Mouse (Mus musculus) liver, embryonic 12.5 days (tissue): ENCODE measurements around the gene 4930469K13Rik. TPM values are rescaled to one million over a fixed set of nuclear protein-coding genes. Genes with fewer than 3 reads are reported as not detected.

Experiments
- ATAC-seq: fragments of 200-750 bp; cut with Nextera tagmentation; 2 replicates; pipeline ENCODE4 v1.8.0; 2017; ENCODE audit warnings: moderate number of reproducible peaks, mild to moderate bottlenecking, moderate library complexity
- H3K27ac ChIP-seq: fragments of 300-500 bp; sonication (generic); 2 replicates; pipeline ENCODE4 v1.5.1; 2016; ENCODE audit warnings: mild to moderate bottlenecking
- H3K27me3 ChIP-seq: fragments of 300-500 bp; sonication (generic); replicated peaks from 2 replicates; pipeline ENCODE4 v1.6.1; 2016; ENCODE audit warnings: mild to moderate bottlenecking, moderate library complexity
- H3K36me3 ChIP-seq: fragments of 300-500 bp; sonication (generic); 2 replicates; pipeline ENCODE4 v1.6.1; 2016; ENCODE audit warnings: mild to moderate bottlenecking, moderate library complexity
- H3K4me1 ChIP-seq: fragments of 300-500 bp; sonication (generic); 2 replicates; pipeline ENCODE4 v1.6.1; 2016
- H3K4me2 ChIP-seq: fragments of 300-500 bp; sonication (generic); 2 replicates; pipeline ENCODE4 v1.6.1; 2016; ENCODE audit warnings: mild to moderate bottlenecking, moderate library complexity
- H3K4me3 ChIP-seq: fragments of 300-500 bp; sonication (generic); 2 replicates; pipeline ENCODE4 v1.5.1; 2016; ENCODE audit warnings: mild to moderate bottlenecking, moderate library complexity
- H3K9ac ChIP-seq: fragments of 300-500 bp; sonication (generic); 2 replicates; pipeline ENCODE4 v1.6.1; 2016; ENCODE audit warnings: mild to moderate bottlenecking, moderate library complexity
- H3K9me3 ChIP-seq: fragments of 300-500 bp; sonication (generic); replicated peaks from 2 replicates; pipeline ENCODE4 v1.6.1; 2016; ENCODE audit warnings: mild to moderate bottlenecking, moderate library complexity
- WGBS: fragments of 180-500 bp; shearing (Covaris S2); methylation state at CpG from one replicate; pipeline ENCODE4 v1.1.7; 2016; ENCODE audit not compliant: insufficient replicate concordance; 5-methylcytosine and 5-hydroxymethylcytosine counted together
- polyA plus RNA-seq: library from polyadenylated mRNA; unstranded; fragments of >200 nt; fragmentation: Nextera tagmentation; extraction: Ambion mirVana; gene quantifications from 2 replicates; pipeline ENCODE4 v1.2.1, GENCODE M21; 2016

The 4930469K13Rik gene
- polyA plus RNA-seq, 1 experiment from 2014 or later, result not detected

DNA sequence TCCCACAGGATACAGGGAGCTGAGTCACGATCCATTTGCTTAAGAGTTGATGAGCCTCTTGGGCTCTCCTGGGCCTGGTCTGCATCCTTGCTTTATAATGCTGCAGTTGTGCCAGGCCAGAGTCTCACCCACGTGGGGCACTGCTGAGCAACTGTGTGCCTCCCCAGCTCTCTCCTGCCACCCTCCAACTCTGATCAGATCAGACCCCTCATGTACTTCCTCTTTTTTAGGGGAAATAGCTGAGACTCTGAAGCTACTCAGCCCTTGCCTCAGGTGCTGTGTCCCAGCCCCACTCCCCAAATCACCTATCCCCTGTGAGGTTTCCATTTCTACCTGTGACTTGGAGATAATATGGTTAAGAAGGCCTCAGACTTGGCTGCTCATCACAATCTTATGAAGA, 133.0 kb downstream of the 4930469K13Rik start:
- H3K27ac ChIP-seq, result no peak overlapping the region
- no peak overlapping the region for H3K4me2 ChIP-seq
- 20% methylated on average over 2 of the region's 2 CpGs for WGBS

DNA sequence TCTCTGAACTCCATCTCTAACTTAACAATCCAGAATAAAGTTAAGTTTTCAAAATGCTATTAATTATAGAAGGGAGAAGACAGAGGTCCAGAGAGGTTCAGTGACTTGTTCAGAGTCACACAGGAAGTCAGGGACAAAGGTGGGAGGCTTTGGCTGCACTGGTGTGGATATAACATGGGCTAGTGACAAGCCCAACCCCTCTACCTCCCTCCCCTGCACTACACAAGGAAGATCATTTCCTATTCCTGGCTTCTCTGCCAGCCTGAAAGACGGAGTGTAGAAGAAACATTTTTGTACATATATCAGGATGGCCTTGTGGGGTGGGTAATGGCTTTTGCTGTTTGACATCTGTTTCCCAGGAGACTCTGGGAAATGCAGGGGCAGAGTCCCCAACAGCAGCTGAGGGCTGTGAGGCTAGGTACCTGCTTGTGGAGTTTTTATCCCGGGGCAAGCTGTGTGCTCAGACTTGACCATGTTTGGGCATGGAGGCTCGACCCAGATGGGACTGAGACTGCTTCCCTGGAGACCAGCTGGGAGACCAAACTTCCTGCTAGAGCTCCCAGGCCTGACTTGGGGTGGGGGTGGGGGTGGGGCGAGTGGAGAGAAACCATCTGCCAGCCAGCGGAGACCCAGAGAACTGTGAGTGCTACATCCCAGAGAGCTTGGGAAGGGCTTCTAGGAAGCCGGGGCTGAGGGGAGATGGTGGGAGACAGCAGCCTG, 135.5 kb downstream of the 4930469K13Rik start, which contains the start of gene Kcnmb1:
Gene Kcnmb1 (plus strand): TSS at position 326 of the 720 bp plus-strand sequence.
- 0 out of 2 replicates have a peak, but pooled peaks cover 1% of the 10 kb centered on the region for H3K4me1 ChIP-seq
- H3K9ac ChIP-seq, result no peak within 1 kb of the TSS
- H3K4me2 ChIP-seq, result no peak within 1 kb of the TSS
- no peaks in the 10 kb centered on the region for H3K9me3 ChIP-seq
- no peak within 1 kb of the TSS for H3K27ac ChIP-seq
- ATAC-seq, result no peak
- H3K36me3 ChIP-seq, result no peaks in the 10 kb centered on the region
- H3K27me3 ChIP-seq, result no peaks in the 10 kb centered on the region
- no peak within 1 kb of the TSS for H3K4me3 ChIP-seq
- WGBS, result 23% methylated on average over 6 of the region's 6 CpGs

More for the DNA sequence above, 133.0 kb downstream of the 4930469K13Rik start:
- ATAC-seq, result no peak
- no peak overlapping the region for H3K4me3 ChIP-seq
- no peaks in the 10 kb centered on the region for H3K27me3 ChIP-seq
- H3K4me1 ChIP-seq, result 0 out of 2 replicates have a peak, but pooled peaks cover 6% of the 10 kb centered on the region
- no peaks in the 10 kb centered on the region for H3K9me3 ChIP-seq
- H3K9ac ChIP-seq, result no peak overlapping the region
- H3K36me3 ChIP-seq, result no peaks in the 10 kb centered on the region

DNA sequence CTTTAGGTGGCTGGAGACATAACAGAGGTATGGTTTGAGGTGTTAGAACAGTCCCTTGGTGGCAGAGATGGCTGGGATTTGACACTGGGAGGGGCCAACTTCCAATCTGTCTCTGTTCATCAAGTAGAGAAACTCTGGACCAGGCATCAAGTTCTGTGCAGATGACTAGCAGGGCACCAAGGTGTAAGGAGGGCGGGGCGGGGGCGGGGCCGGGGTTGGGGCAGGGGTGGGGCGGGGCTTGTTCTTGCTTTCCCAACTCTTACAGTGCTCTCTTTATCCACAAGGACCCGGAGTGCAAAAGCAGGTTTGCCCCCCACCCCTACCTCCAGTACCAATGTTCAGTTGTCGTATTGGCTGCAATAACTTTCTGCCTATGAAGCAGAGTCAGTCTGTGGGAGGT, 136.2 kb downstream of the 4930469K13Rik start:
- H3K9me3 ChIP-seq, result no peaks in the 10 kb centered on the region
- H3K27me3 ChIP-seq, result no peaks in the 10 kb centered on the region
- ATAC-seq, result no peak
- 28% methylated on average over 7 of the region's 7 CpGs for WGBS
- H3K9ac ChIP-seq, result no peak overlapping the region
- H3K4me3 ChIP-seq, result no peak overlapping the region
- no peak overlapping the region for H3K27ac ChIP-seq
- H3K36me3 ChIP-seq, result no peaks in the 10 kb centered on the region
- no peak overlapping the region for H3K4me2 ChIP-seq
- H3K4me1 ChIP-seq, result no peaks in the 10 kb centered on the region

DNA sequence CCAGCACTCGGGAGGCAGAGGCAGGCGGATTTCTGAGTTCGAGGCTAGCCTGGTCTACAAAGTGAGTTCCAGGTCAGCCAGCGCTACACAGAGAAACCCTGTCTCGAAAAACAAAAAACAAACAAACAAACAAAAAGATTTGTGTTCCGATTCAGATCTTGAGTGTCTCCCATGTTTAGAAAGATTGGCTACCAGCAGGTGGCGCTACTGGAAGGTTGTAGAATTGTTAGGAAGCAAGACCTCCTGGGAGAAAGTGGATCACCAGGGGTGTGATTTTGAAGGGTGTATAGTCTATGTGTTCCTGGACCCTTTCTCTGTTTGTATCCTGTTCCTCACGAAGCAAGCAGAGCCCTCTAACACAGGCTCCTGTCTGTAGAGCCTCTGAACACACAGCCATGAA, 139.6 kb downstream of the 4930469K13Rik start:
- Histone ChIP-seq H3K9me3 (no peaks in the 10 kb centered on the region), H3K27ac (no peak overlapping the region), H3K4me3 (no peak overlapping the region), H3K4me2 (no peak overlapping the region), H3K36me3 (no peaks in the 10 kb centered on the region), H3K27me3 (peaks cover 14% of the 10 kb centered on the region), H3K4me1 (no peaks in the 10 kb centered on the region), H3K9ac (no peak overlapping the region)
- WGBS, result 50% methylated on average over 8 of the region's 8 CpGs
- ATAC-seq, result no peak

DNA sequence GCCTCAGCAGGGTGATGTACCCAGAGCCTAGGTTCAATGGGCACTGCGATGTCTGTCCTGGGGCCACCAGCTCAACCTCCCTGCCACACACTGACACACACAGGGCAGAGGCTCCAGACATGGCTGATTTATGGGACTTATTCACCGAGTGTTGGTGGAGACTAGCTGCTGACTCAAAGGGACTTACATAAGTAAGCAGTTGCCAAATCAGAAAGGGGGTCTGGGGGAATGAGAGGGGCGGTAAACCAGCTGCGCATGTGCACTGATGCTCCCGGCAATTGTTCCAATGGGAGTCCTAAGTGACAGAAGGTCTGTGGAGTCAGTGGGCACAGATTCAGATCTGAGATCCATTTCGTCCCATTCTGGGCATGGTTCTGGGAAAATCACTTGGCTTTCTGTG, 140.8 kb downstream of the 4930469K13Rik start:
- H3K9ac ChIP-seq, result no peak overlapping the region

DNA sequence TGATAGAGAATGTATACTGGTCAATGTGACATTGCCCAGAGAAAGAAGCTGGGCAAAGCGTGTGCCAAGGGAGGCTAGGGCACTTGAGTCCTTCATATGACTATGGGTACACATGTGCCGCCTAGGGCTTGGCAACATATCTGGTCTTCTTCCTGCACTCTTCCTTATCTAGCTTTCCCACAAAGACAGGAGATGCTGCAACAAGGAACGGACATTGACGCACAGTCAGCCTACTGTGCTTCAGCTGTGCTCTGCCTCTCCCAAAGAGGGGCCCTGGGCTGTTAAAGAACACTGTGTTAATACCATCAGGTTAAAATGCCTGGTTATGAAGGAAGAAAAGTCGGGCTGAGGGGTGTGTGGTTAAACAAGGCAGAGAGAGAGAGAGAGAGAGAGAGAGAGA, 141.7 kb downstream of the 4930469K13Rik start:
- H3K9me3 ChIP-seq, result no peaks in the 10 kb centered on the region
- no peak overlapping the region for H3K4me3 ChIP-seq
- no peak for ATAC-seq
- H3K4me1 ChIP-seq, result no peaks in the 10 kb centered on the region
- H3K27ac ChIP-seq, result no peak overlapping the region
- WGBS, result 42% methylated on average over 5 of the region's 5 CpGs
- no peak overlapping the region for H3K9ac ChIP-seq
- H3K36me3 ChIP-seq, result no peaks in the 10 kb centered on the region
- no peak overlapping the region for H3K4me2 ChIP-seq
- H3K27me3 ChIP-seq, result peaks cover 14% of the 10 kb centered on the region

More for the DNA sequence above, 140.8 kb downstream of the 4930469K13Rik start:
- Histone ChIP-seq H3K27ac (no peak overlapping the region), H3K4me1 (no peaks in the 10 kb centered on the region), H3K36me3 (no peaks in the 10 kb centered on the region), H3K4me3 (no peak overlapping the region), H3K27me3 (peaks cover 14% of the 10 kb centered on the region), H3K4me2 (no peak overlapping the region), H3K9me3 (no peaks in the 10 kb centered on the region)
- no peak for ATAC-seq
- 73% methylated on average over 6 of the region's 6 CpGs for WGBS

DNA sequence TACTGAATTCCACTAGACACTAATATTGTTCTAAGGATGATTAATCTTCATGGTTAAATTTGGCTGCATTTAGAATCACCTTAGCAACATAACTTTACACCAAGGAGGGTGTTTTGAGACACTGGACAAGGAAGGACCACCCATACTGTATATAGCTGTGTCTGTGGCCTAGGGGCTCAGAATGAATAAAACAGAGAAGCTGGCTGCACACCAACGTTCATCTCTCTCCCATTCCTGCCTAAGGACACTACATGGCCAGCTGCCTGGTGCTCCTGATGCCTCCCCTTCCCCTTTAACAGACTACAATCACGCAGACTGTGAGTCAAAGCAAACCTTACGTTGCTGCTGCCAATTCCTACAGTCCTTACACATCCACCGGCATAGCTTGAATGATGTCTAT, 142.4 kb downstream of the 4930469K13Rik start:
- Histone ChIP-seq H3K9ac (no peak overlapping the region), H3K27me3 (peaks cover 14% of the 10 kb centered on the region), H3K4me2 (no peak overlapping the region), H3K4me1 (no peaks in the 10 kb centered on the region), H3K9me3 (no peaks in the 10 kb centered on the region), H3K27ac (no peak overlapping the region), H3K36me3 (no peaks in the 10 kb centered on the region), H3K4me3 (no peak overlapping the region)
- ATAC-seq, result no peak
- WGBS, result 62% methylated on average over 4 of the region's 4 CpGs

DNA sequence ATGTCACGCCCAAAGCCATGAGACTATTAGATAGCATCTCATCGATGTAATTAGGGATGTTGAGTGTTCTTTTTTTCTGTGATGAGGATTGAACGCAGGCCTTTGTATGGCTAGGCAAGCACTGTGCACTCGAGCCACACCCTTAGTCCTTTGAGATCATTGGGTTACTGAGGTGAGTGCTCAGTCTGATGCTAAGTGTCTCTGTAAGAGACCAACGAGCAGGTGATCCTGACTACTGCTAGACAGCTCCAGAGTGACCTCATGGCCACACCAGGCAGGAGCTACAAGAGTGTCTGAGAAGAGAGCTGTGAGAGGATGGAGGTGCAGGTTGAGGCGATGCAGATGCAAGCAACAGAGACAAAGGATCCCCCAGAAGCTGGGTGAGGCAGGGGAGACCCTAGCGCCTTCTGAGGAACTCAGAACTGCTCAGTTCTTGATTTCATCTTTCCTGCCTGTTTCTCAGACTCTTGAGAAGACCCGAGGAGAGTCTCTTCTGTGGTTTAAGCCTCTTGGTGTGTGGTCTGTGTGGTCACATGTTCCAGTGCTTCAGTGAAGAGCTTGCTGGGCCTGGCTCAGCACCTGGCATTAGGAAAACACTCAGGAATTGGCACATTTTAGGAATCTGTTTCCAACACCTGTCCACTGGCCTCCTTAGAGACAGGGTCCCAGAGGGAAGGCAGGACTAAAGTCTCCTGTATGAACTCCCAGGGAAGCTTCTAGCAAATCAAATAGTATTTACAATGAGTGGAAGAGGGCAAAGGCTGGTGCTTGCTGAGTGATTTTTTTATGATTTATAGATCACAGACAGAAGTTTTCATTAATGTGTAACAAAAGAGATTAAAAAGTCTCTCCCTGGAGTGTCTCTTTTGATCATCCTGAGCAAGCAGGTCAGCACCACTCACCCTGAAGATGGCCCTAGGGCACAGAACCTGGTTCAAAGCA, 146.4 kb downstream of the 4930469K13Rik start:
- no peak overlapping the region for H3K4me3 ChIP-seq
- no peaks in the 10 kb centered on the region for H3K36me3 ChIP-seq
- H3K9ac ChIP-seq, result no peak overlapping the region
- peaks cover 14% of the 10 kb centered on the region for H3K27me3 ChIP-seq
- no peak overlapping the region for H3K27ac ChIP-seq
- ATAC-seq, result no peak
- whole genome bisulfite sequencing, result 55% methylated on average over 8 of the region's 8 CpGs
- H3K9me3 ChIP-seq, result no peaks in the 10 kb centered on the region
- no peaks in the 10 kb centered on the region for H3K4me1 ChIP-seq
- H3K4me2 ChIP-seq, result no peak overlapping the region

DNA sequence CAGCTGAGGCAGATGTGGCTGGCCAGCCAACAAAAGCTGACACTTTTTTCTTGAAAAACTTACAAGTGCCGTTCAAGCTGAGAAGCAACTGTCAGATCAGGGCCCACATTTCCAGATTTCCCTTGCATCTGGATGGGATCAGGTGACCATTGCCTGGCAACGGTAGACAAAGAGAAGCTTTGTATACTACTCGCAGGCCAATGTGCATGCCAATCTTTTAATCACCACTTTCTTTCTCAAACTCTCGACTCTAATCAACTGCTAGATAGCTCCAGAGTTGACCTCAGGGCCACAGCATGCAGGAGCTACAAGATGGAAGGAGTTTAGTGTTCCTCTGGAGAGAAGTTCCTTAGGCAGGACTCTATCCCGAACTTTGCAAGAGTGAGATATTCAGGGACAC, 147.2 kb downstream of the 4930469K13Rik start:
- WGBS, result 67% methylated on average over 5 of the region's 5 CpGs
- no peaks in the 10 kb centered on the region for H3K36me3 ChIP-seq
- ATAC-seq, result no peak
- H3K4me2 ChIP-seq, result no peak overlapping the region
- H3K4me1 ChIP-seq, result no peaks in the 10 kb centered on the region
- H3K27me3 ChIP-seq, result peaks cover 9% of the 10 kb centered on the region
- H3K27ac ChIP-seq, result no peak overlapping the region
- no peak overlapping the region for H3K4me3 ChIP-seq
- no peak overlapping the region for H3K9ac ChIP-seq
- H3K9me3 ChIP-seq, result no peaks in the 10 kb centered on the region

DNA sequence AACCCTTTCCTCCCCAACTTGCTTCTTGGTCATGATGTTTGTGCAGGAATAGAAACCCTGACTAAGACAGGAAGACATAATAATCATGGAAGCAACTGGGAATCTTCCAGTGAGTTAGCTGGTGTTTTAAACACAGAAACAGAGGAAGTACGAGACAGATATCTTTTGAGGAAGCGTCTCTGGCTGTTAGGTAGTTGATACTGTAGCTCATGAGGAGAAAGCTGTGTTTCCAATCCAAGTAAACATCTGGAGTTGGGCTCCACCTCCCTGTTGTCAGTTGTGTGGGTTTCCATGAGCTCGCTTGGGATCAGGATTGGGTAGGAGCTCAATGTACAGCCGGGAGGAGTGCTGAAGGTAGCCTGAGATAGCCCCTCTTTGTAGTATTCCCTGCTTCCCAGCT, 151.9 kb downstream of the 4930469K13Rik start:
- Histone ChIP-seq H3K4me3 (no peak overlapping the region), H3K4me2 (no peak overlapping the region), H3K4me1 (no peaks in the 10 kb centered on the region), H3K27ac (no peak overlapping the region), H3K36me3 (no peaks in the 10 kb centered on the region), H3K9me3 (no peaks in the 10 kb centered on the region), H3K9ac (no peak overlapping the region), H3K27me3 (no peaks in the 10 kb centered on the region)
- 22% methylated on average over 4 of the region's 4 CpGs for WGBS
- no peak for ATAC-seq

DNA sequence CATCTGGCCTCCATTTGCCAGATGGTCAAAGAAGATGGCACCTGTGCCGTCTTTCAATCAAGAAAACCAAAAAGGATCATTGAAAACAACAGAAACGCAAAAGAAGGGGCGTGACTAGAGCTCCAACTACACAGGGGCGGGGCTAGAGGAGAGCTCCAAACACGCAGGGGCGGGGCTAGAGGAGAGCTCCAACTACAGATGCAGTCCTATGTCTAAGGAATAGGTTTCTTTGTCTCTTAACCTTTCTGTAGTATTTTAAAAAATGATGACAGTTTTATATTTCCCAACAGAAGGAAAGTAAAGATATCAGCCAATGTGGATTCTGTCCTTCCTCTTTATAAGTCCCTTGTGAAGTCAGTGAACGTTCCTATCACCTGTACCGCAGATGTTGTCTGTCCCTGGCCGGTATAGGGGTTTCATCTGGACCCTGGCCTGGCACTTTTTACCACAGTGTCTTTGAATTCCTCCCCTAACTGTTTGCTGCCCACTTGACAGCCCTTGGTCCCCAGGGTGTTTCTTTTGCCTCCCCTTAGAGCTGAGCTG, 153.5 kb downstream of the 4930469K13Rik start:
- Histone ChIP-seq H3K4me2 (no peak overlapping the region), H3K27me3 (no peaks in the 10 kb centered on the region), H3K4me1 (peaks cover 4% of the 10 kb centered on the region; the same call in 1 of the 2 replicates), H3K36me3 (no peaks in the 10 kb centered on the region), H3K9ac (no peak overlapping the region), H3K4me3 (no peak overlapping the region), H3K9me3 (no peaks in the 10 kb centered on the region), H3K27ac (no peak overlapping the region)
- 65% methylated on average over 9 of the region's 9 CpGs for WGBS
- no peak for ATAC-seq
